Mouse (Mus musculus) G1E-ER4 (cell line): ENCODE measurements around the gene Cnksr1. TPM values are rescaled to one million over a fixed set of nuclear protein-coding genes. Genes with fewer than 3 reads are reported as not detected.

Experiments used
- GATA1 ChIP-seq: IDR thresholded peaks from one replicate; pipeline ENCODE4 v1.8.0; 2012; ENCODE audit warnings: low read length, inconsistent platforms
- polyA plus RNA-seq: library from polyadenylated mRNA; stranded (reverse); fragments of >175 nt; gene quantifications from 2 replicates; pipeline ENCODE4 v1.2.3, GENCODE M21; 2012

Gene Cnksr1
- not detected in 2 replicates for polyA plus RNA-seq

DNA sequence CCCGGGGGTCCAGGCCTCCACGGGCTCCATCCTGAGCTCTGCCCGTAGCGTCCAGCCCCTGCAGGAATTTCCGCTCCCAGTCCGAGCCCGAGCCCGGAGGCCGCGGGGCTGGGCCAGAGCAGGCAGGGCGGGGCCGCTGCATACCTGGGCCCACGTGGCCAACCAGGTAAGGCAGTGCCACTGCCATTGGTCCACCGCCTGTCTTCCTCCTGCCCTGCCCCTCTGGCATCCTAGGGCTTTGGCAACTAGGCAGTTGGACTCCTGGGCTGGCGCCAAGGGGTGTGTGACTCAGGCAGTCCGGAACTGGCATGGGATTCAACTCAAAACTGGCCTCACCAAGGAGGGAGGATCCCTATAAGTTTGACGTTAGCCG is at the start of gene Cnksr1:
Gene Cnksr1, minus strand, starts transcription at position 121 of the 373 bp plus-strand sequence.
- TF ChIP-seq GATA1: no peak

DNA sequence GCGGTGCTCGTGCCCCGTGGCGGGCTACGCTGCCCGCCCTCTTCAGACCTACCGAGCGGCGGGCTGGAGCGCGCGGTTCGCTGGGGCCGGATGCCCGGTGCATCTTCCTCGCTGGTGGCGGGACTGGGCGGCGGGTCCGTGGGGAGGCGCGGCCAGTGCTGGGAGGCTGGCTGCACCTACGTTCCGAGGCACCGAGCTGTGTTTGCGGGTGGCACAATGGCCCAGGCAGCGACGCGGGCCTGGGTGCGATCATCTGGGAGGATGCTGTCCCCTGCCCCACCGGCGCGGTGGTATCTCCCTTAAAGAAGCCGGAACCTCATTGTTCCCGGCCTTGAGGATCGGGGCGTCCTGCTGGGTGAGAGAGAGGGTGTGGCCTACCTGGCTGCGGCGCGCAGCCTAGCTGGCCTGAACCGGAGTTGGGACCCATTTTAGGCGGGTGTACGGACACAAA is 49.4 kb upstream of the Cnksr1 start, which contains the start of gene Pdik1l:
Gene Pdik1l, minus strand, starts transcription at position 321 of the 451 bp plus-strand sequence.
- no peak for TF ChIP-seq GATA1

DNA sequence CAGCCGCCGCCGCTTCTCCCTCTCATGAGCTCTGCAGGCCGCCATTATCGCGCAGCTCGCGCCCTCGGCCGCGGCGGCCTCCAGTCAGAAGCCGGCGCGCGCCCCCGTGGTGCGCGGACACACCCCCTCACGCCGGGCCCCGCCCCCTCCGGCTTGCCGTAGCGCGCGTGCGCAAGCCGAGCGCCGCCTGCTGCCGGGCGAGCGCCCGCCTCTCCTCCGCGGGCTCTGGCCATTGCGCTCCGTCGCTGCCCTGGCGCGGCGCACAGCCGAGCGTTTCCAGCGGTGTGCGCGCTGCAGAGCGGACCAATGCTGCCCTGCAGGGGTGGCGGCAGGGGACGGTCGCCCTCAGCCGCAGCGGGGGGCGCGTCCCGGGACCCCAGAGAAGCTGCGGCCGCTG is 49.0 kb upstream of the Cnksr1 start:
- no peak for TF ChIP-seq GATA1

DNA sequence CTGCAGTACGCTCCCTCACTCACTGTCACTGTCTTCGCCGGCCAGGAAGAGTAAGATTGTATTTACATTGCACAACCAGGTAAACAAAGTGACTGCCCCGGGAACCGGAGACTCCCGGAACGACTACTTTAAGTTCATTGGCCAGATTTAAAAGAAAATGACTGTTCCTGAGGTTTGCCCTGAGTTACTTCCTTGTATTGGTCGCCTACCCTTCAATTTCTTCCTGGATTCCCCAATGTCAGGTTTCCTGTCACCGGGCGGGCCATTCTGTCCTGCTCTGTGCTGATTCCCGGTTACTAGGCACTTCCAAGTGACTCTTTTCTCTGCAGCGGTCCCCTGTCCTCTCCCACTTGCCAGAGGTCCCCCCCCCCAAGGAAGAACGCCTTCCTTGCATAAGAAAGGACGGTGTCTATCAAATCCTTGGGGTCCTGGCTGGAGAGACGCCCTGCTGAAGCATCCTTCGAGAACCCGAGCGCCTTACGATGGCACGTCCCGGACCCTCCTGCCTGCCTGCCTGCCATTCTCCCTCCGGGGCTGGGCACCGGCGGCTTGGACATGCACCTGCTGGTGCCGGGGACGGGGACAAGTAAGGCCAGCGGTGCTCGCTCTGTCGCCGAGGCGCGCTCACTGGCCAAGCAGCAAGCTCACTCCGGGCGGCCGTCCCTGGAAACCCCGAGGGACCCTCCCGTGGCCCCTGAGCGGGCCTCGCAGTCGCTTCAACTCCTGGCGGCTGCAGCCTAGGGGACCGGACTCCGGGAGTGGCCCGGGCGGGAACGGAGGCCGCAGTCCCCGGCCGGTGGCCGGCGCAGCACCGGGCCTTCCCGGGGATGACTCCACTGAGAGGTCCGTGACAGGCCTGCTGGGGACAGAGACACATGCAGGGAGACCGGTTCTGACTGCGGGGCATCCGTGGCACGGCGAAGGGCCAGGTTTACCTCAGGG is 48.3 kb upstream of the Cnksr1 start:
- no peak for TF ChIP-seq GATA1

- no peak for TF ChIP-seq GATA1
These were observed 46.7 kb upstream of the Cnksr1 start for GRCm38 (mm10) chr4:134284942-134285341.

GRCm38 (mm10) chr4:134273417-134274345 is 35.5 kb upstream of the Cnksr1 start:
- TF ChIP-seq GATA1: peak; percentile 12

DNA sequence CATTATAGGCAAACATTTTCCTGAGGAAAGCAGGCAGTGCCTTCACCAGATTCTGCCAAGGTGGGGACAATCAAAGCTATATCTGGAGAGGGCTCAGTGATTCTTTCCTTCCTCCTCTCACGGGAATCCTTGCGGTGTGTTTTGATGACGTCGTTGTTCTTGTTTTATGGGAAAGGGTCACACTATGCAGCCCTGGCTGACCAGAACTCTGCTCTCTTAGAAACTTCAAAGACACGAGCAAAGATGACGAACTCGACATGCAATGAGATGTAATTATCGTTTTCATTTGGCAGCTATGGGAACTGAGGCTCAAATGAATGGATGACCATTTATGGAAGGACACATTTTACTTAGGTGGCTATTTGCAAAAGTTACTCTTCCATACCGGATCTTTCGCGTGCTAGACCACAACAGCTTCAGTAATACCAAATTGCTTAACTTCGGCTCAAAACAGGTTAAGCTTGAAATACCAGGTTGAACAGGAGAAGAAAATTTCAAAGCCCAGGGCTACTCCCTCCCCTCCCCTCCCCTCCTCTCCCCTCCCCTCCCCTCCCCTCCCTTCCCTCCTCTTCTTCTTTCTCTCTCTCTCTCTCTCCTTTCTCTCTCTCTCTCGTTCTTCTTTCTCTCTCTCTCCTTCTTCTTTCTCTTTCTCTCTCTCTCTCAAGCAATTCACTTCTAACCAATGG is 34.7 kb upstream of the Cnksr1 start:
- TF ChIP-seq GATA1: no peak

DNA sequence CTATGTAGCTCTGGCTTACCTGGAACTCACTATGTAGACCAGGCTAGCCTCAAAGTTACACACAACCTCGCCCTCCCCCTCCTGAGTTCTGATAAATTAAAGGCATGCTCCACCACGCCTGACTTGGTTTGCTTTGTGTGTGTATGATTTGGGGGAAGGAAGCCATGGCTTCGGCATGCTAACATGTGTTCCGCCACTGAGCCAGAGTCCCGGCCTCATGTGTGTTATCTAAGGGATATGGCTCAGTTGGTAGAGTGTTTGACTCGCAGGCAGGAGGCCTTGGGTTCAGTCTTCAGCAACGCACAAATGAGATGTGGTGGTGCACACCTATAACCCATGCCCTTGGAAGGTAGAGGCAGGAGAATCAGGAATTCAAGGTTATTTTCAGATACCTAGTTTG is 33.8 kb upstream of the Cnksr1 start:
- TF ChIP-seq GATA1: no peak

GRCm38 (mm10) chr4:134268102-134268655 is 30.0 kb upstream of the Cnksr1 start:
- no peak for TF ChIP-seq GATA1

DNA sequence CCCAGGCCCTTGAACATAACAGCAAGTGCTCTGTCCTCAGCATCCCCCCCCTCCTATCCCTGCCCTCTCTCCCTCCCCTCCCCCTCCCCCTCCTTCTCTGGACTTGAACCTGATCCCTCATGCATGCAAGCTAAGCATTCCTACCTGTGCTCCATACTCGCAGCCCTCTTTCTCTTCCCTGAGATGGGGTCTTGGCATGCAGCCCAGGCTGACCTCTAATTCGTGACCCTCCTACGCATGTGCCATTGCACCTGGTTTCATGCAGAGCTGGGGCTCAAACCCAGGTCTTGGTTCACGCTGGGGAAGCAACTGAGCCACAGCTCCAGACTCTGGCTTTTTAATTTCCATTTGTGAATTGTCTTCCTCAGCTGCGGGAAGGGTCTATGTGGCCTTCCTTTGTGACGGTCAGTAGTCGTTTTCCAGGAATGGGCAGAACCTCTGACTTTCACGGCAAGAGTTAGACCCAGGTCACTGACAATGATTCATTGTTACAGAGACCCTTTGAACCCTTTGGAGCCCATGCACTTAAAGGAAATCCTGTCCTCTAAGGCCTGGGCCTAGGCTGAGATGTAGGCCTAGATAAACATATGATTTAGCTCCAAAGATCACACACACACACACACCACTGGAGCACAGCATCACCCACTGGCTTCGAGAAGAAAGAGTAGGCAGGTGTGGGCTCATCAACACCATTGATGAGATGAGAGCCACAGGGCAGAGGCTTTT is 27.8 kb upstream of the Cnksr1 start:
- TF ChIP-seq GATA1: no peak

DNA sequence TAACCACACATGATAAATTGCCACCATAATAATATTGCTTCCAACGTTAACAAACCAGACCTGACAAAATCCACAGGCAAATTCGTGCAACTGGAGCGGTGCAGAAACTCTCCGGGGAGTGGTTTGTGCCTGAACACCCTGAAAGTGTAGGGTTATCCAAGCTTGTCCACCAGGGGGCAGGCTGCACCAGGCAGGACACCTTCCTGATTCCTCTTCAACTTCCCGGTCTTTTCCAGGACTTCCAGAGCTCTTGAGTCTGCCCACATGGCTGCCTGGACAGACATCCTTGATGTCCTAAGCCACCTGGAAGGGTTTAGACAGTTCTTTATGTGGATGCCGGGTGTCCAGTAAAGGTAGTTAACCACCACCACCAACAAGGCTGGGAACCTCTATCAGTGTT is 25.0 kb upstream of the Cnksr1 start:
- TF ChIP-seq GATA1: no peak

GRCm38 (mm10) chr4:134258354-134258753 is 20.2 kb upstream of the Cnksr1 start:
- no peak for TF ChIP-seq GATA1

DNA sequence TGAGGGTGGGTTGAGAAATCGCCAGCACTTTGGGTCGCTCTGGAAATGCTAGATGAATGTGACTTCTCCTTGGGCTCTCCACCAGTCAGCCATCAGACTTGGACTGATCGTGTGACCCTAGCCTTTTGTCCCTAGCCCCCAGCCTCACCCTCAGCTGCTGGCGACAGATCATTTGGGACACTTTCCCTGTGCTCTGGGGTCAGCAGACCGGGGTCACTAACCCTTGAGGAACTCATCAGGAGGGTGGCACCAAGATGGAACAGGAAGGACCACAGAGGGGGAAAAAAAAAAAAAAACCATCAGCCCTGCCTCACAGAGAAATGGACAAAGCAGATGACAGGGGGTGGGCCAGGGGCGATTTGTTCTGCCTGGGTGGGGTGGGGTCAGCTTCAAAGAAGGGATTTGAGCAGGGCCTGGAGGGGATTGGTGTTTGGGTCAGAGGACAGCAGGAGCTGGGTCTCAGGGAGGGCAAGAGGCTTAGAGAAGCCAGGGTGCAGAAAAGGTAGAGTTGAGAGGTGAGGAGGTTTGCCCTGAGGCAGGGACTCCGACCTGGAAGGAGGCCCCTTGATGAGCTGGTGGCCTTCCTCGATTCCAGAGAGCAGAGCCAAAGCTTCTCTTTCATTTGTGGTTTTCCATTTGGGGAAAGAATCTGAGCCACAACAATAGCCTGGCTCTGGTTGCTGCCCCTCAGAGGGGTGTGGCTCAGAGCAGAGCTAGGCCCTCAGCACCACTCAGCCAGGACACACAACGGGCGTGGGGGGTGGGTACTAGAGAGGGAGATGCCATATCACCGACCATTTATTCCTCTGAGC is 19.2 kb upstream of the Cnksr1 start:
- no peak for TF ChIP-seq GATA1
